8 mouse cellular contexts compared by ENCODE assay signal in the genomic region with DNA sequence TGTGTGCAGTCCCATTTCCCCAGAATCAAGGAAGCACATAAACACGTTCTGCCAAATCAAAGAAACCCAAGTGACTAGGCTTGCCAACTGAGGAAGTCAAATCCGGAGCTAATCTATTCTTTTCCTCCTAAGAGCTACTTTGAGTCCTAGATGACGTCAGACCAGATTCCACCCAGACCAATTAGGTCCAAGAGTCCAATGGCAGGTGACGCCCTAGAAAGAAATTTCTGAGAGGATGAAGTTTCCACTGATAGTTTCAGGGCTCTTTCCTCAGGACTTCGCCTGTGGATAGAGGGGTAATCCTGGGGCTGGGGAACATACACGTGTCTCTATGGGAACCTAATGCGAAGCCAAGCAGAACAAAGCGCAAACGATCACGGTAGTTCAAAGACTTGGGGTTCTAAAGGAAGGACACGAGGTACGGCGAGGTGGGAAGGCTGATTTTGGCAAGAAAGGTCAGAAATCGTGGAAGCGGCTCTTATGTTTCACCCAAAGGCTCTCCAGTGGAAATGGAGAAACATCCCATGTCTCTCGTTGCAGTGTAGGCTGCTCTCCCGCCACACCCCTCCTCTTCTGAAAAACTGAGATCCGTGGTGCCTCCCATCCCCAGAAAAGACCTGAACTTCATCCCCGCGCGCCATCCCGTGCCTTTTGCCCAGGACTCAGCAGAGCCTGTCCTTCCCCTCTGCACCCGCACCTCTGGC. TPM values are rescaled to one million over a fixed set of nuclear protein-coding genes. Genes with fewer than 3 reads are reported as not detected.
DNase-seq lines count a peak whose midpoint lies in the region; ATAC-seq and TF ChIP-seq lines count a peak whose summit lies in the region.

No protein-coding gene starts in this region.

- peak overlapping the region; percentile 97 for H3K27ac ChIP-seq in gastrocnemius, adult 2 months
- peak overlapping the region; percentile 97 for H3K27ac ChIP-seq in intestine, postnatal 0 days (ENCODE audit: low read depth, low read length)
- H3K27ac ChIP-seq in lung, embryonic 14.5 days (ENCODE audit: low read depth): peak overlapping the region; percentile 92
- peak overlapping the region; percentile 96 for H3K27ac ChIP-seq in stomach, embryonic 15.5 days

- DNase-seq in gastrocnemius, adult 2 months: no peak
- DNase-seq in gastrocnemius, postnatal 10 days: no peak
- peak; percentile 40 to 42 for DNase-seq in adrenal gland, postnatal 36 days
- DNase-seq in heart, adult 18-20 months: peak; percentile 67 to 81
- peak; percentile 82 for DNase-seq in lung, embryonic 14.5 days
- DNase-seq in natural killer cell, adult 2 months (ENCODE audit: low spot score in 2 of 2): no peak

- peak overlapping the region; percentile 64 for H3K9ac ChIP-seq in intestine, postnatal 0 days (ENCODE audit: low read depth, low read length)
- H3K9ac ChIP-seq in lung, embryonic 14.5 days: peak overlapping the region; percentile 75
- H3K9ac ChIP-seq in stomach, embryonic 15.5 days: peak overlapping the region; percentile 79

- peaks cover 12% of the 10 kb centered on the region for H3K4me1 ChIP-seq in intestine, postnatal 0 days (replicated peaks; ENCODE audit: control insufficient read depth, insufficient read depth, low read length)
- 0 out of 2 replicates have a peak, but pooled peaks cover 12% of the 10 kb centered on the region for H3K4me1 ChIP-seq in lung, embryonic 14.5 days (ENCODE audit: insufficient read depth)
- H3K4me1 ChIP-seq in stomach, embryonic 15.5 days: peaks cover 23% of the 10 kb centered on the region

- H3K4me2 ChIP-seq in intestine, postnatal 0 days (replicated peaks; ENCODE audit: low read depth): peak overlapping the region; percentile 75
- peak overlapping the region; percentile 69 for H3K4me2 ChIP-seq in lung, embryonic 14.5 days
- peak overlapping the region; percentile 76 for H3K4me2 ChIP-seq in stomach, embryonic 15.5 days

- H3K9me3 ChIP-seq in intestine, postnatal 0 days (ENCODE audit: control insufficient read depth): no peaks in the 10 kb centered on the region
- H3K9me3 ChIP-seq in lung, embryonic 14.5 days (ENCODE audit: low read depth, low read length): no peaks in the 10 kb centered on the region
- H3K9me3 ChIP-seq in stomach, embryonic 15.5 days: no peaks in the 10 kb centered on the region

- peak; percentile 46 for ATAC-seq in intestine, postnatal 0 days
- peak; percentile 3; the same call in 1 of the 2 replicates for ATAC-seq in lung, embryonic 14.5 days (ENCODE audit: insufficient read depth)
- ATAC-seq in stomach, embryonic 15.5 days (ENCODE audit: insufficient read depth, low FRiP score, low read depth): peak; percentile 45; the same call in 1 of the 2 replicates

- WGBS in intestine, postnatal 0 days: under 1% methylated on average over 23 of the region's 23 CpGs
- WGBS in lung, embryonic 14.5 days: under 1% methylated on average over 23 of the region's 23 CpGs
- under 1% methylated on average over 23 of the region's 23 CpGs for WGBS in stomach, embryonic 15.5 days

- no peaks in the 10 kb centered on the region for H3K27me3 ChIP-seq in intestine, postnatal 0 days (replicated peaks; ENCODE audit: control insufficient read depth, insufficient read depth, low read length)
- no peaks in the 10 kb centered on the region for H3K27me3 ChIP-seq in lung, embryonic 14.5 days (ENCODE audit: insufficient read depth, low read length)
- no peaks in the 10 kb centered on the region for H3K27me3 ChIP-seq in stomach, embryonic 15.5 days (replicated peaks)

- intact Hi-C loops in gastrocnemius, adult 2 months (cut with DNase I): loop anchor here (2.0 kb wide), 1 partner anchor 23 kb away; a partner anchor contains a TSS

- no peak for TF ChIP-seq CTCF in gastrocnemius, adult 2 months (IDR thresholded peaks at IDR 0.05)
- TF ChIP-seq CTCF in intestine, postnatal 0 days (IDR thresholded peaks at IDR 0.05; ENCODE audit: low read depth): no peak
- TF ChIP-seq CTCF in lung, embryonic 14.5 days (IDR thresholded peaks at IDR 0.05; ENCODE audit: low read depth): no peak

- H3K4me3 ChIP-seq in gastrocnemius, adult 2 months: peak overlapping the region; percentile 98
- H3K4me3 ChIP-seq in intestine, postnatal 0 days (ENCODE audit: low read depth, low read length): peak overlapping the region; percentile 85
- peak overlapping the region; percentile 80 for H3K4me3 ChIP-seq in lung, embryonic 14.5 days (ENCODE audit: low read depth, low read length)
- H3K4me3 ChIP-seq in stomach, embryonic 15.5 days (replicated peaks): peak overlapping the region; percentile 94

- H3K36me3 ChIP-seq in intestine, postnatal 0 days (ENCODE audit: control insufficient read depth, insufficient read depth): peaks cover 31% of the 10 kb centered on the region
- H3K36me3 ChIP-seq in lung, embryonic 14.5 days (ENCODE audit: insufficient read depth): peaks cover 30% of the 10 kb centered on the region
- H3K36me3 ChIP-seq in stomach, embryonic 15.5 days: peaks cover 5% of the 10 kb centered on the region

RNA-seq across cellular contexts. Expression of a gene that starts 0.6 kb away (rescaled TPM):
- 10 to 100 TPM; 45.7 to 49.8 TPM for total RNA-seq in gastrocnemius, adult 2 months (2021)
- 10 to 100 TPM; 39.3 to 42.6 TPM for total RNA-seq in gastrocnemius, postnatal 10 days (2021)
- 10 to 100 TPM; 45.0 to 45.3 TPM for total RNA-seq in adrenal gland, postnatal 36 days (2021)
- total RNA-seq in heart, adult 18-20 months (2021): 10 to 100 TPM; 37.6 to 43.3 TPM
- 64.7 and 71.5 TPM in 2 replicates for polyA plus RNA-seq in intestine, postnatal 0 days (2015; fragmentation: Nextera tagmentation; extraction: Ambion mirVana)
- 82.9 and 85.2 TPM in 2 replicates for polyA plus RNA-seq in lung, embryonic 14.5 days (2014; fragmentation: Nextera tagmentation; extraction: Ambion mirVana)
- 66.3 and 73.6 TPM in 2 replicates for polyA plus RNA-seq in stomach, embryonic 15.5 days (2015; fragmentation: Nextera tagmentation; extraction: Ambion mirVana)

RNA-seq across cellular contexts. Expression of a gene that starts 0.6 kb away (rescaled TPM):
- total RNA-seq in gastrocnemius, adult 2 months (2021): 10 to 100 TPM; 17.8 to 21.6 TPM
- total RNA-seq in gastrocnemius, postnatal 10 days (2021): 10 to 100 TPM; 28.0 to 39.1 TPM
- 100 to 1,000 TPM in 1 of 2 experiments, 10 to 100 TPM in 1; 94.3 to 106 TPM for total RNA-seq in adrenal gland, postnatal 36 days (2021)
- 10 to 100 TPM; 31.9 to 32.6 TPM for total RNA-seq in heart, adult 18-20 months (2021)
- polyA plus RNA-seq in intestine, postnatal 0 days (2015; fragmentation: Nextera tagmentation; extraction: Ambion mirVana): 221 and 222 TPM in 2 replicates
- 119 and 134 TPM in 2 replicates for polyA plus RNA-seq in lung, embryonic 14.5 days (2014; fragmentation: Nextera tagmentation; extraction: Ambion mirVana)
- 142 and 147 TPM in 2 replicates for polyA plus RNA-seq in stomach, embryonic 15.5 days (2015; fragmentation: Nextera tagmentation; extraction: Ambion mirVana)

RNA-seq across cellular contexts. Expression of a gene that starts 15.0 kb away (rescaled TPM):
- 1 to 10 TPM; 2.3 to 2.5 TPM for total RNA-seq in gastrocnemius, adult 2 months (2021)
- total RNA-seq in gastrocnemius, postnatal 10 days (2021): 10 to 100 TPM; 11.9 to 13.9 TPM
- total RNA-seq in adrenal gland, postnatal 36 days (2021): 10 to 100 TPM; 37.8 to 59.8 TPM
- 1 to 10 TPM; 4.2 to 6.1 TPM for total RNA-seq in heart, adult 18-20 months (2021)
- polyA plus RNA-seq in intestine, postnatal 0 days (2015; fragmentation: Nextera tagmentation; extraction: Ambion mirVana): 83.9 and 86.9 TPM in 2 replicates
- polyA plus RNA-seq in lung, embryonic 14.5 days (2014; fragmentation: Nextera tagmentation; extraction: Ambion mirVana): 102 and 108 TPM in 2 replicates
- 244 and 293 TPM in 2 replicates for polyA plus RNA-seq in stomach, embryonic 15.5 days (2015; fragmentation: Nextera tagmentation; extraction: Ambion mirVana)

RNA-seq across cellular contexts. Expression of a gene that starts 23.5 kb away (rescaled TPM):
- total RNA-seq in gastrocnemius, adult 2 months (2021): 100 to 1,000 TPM in 1 of 2 experiments, 10 to 100 TPM in 1; 98.0 to 113 TPM
- 100 to 1,000 TPM in 1 of 2 experiments, 10 to 100 TPM in 1; 99.9 to 109 TPM for total RNA-seq in gastrocnemius, postnatal 10 days (2021)
- total RNA-seq in adrenal gland, postnatal 36 days (2021): 100 to 1,000 TPM; 149 to 156 TPM
- total RNA-seq in heart, adult 18-20 months (2021): 100 to 1,000 TPM; 150 to 158 TPM
- 65.8 and 67.1 TPM in 2 replicates for polyA plus RNA-seq in intestine, postnatal 0 days (2015; fragmentation: Nextera tagmentation; extraction: Ambion mirVana)
- 148 and 153 TPM in 2 replicates for polyA plus RNA-seq in lung, embryonic 14.5 days (2014; fragmentation: Nextera tagmentation; extraction: Ambion mirVana)
- polyA plus RNA-seq in stomach, embryonic 15.5 days (2015; fragmentation: Nextera tagmentation; extraction: Ambion mirVana): 131 and 145 TPM in 2 replicates

RNA-seq across cellular contexts. Expression of a gene that starts 23.6 kb away (rescaled TPM):
- 10 to 100 TPM; 11.9 to 13.0 TPM for total RNA-seq in gastrocnemius, adult 2 months (2021)
- total RNA-seq in gastrocnemius, postnatal 10 days (2021): 10 to 100 TPM; 14.2 to 16.3 TPM
- total RNA-seq in adrenal gland, postnatal 36 days (2021): 10 to 100 TPM; 27.3 to 36.0 TPM
- total RNA-seq in heart, adult 18-20 months (2021): 10 to 100 TPM; 10.4 to 12.2 TPM
- polyA plus RNA-seq in intestine, postnatal 0 days (2015; fragmentation: Nextera tagmentation; extraction: Ambion mirVana): 49.2 and 51.2 TPM in 2 replicates
- 47.0 and 53.3 TPM in 2 replicates for polyA plus RNA-seq in lung, embryonic 14.5 days (2014; fragmentation: Nextera tagmentation; extraction: Ambion mirVana)
- polyA plus RNA-seq in stomach, embryonic 15.5 days (2015; fragmentation: Nextera tagmentation; extraction: Ambion mirVana): 45.5 and 47.2 TPM in 2 replicates

Comparison
In these comparisons a context has a peak if more than half of its experiments do, and no peak if none do; other contexts are left out.
1. DNase-seq: peak in adrenal gland, postnatal 36 days (2 of 2), heart, adult 18-20 months (2 of 2) and lung, embryonic 14.5 days (single experiment); none in gastrocnemius, adult 2 months (single experiment), gastrocnemius, postnatal 10 days (single experiment) and natural killer cell, adult 2 months (0 of 2).
2. Peak in every context shown above with its lines, with median percentiles within 50 percentile points of each other: H3K27ac ChIP-seq, H3K4me3 ChIP-seq, ATAC-seq, H3K4me2 ChIP-seq and H3K9ac ChIP-seq.